Mouse (Mus musculus) liver, embryonic 14.5 days (tissue): ENCODE measurements around the gene Rbms3.

Experiments
- CTCF ChIP-seq: IDR thresholded peaks from 2 replicates; pipeline ENCODE4 v1.5.1; 2016; ENCODE audit warnings: antibody characterized with exemption, low read depth, control low read depth
- EP300 ChIP-seq: IDR thresholded peaks from 2 replicates; pipeline ENCODE4 v1.6.1; 2016; ENCODE audit warnings: antibody characterized with exemption, low read depth

GRCm38 (mm10) chr9:116769358-116770054, 860.2 kb downstream of the Rbms3 start:
- no peak for TF ChIP-seq CTCF
- TF ChIP-seq EP300, result no peak
